Mouse (Mus musculus): ENCODE results near the gene Cdc42ep4. TPM values are rescaled to one million over a fixed set of nuclear protein-coding genes. Genes with fewer than 3 reads are reported as not detected.

Cdc42ep4 gene
- total and polyA plus RNA-seq, 3 experiments: 10.8 to 38.6 (median 22.8) TPM

GRCm38 (mm10) chr11:113762136-113762797, 10.6 kb upstream of the Cdc42ep4 start:
- H3K4me3 ChIP-seq (ENCODE audit: low read depth, low read length): no peak overlapping the region
- ATAC-seq (ENCODE audit: extremely low read depth, insufficient number of reproducible peaks, low FRiP score, poor library complexity, severe bottlenecking): no peak

GRCm38 (mm10) chr11:113761646-113762045, 10.0 kb upstream of the Cdc42ep4 start:
- H3K4me3 ChIP-seq (ENCODE audit: low read depth, low read length): no peak overlapping the region
- no peaks in the 10 kb centered on the region for H3K27me3 ChIP-seq (ENCODE audit: insufficient read depth, low read length)
- H3K9me3 ChIP-seq (replicated peaks): no peaks in the 10 kb centered on the region
- DNase-seq (ENCODE audit: low spot score): no peak
- H3K4me1 ChIP-seq (ENCODE audit: insufficient read depth, low read depth, low read length): peaks cover 29% of the 10 kb centered on the region
- no peak for ATAC-seq (ENCODE audit: extremely low read depth, insufficient number of reproducible peaks, low FRiP score, poor library complexity, severe bottlenecking)
- H3K36me3 ChIP-seq (replicated peaks): no peaks in the 10 kb centered on the region
- TF ChIP-seq CTCF (IDR thresholded peaks at IDR 0.05; ENCODE audit: low read depth, low read length) (no peak), GATA1 (IDR thresholded peaks at IDR 0.05; ENCODE audit: borderline replicate concordance, low read length) (no peak), GATA2 (IDR thresholded peaks at IDR 0.05; ENCODE audit: borderline replicate concordance, low read depth, low read length) (no peak), TAL1 (conservative IDR thresholded peaks at IDR 0.05; ENCODE audit: low read depth, low read length) (no peak), POLR2AphosphoS5 (IDR thresholded peaks at IDR 0.05; ENCODE audit: insufficient replicate concordance, low read depth, low read length) (no peak)

More at GRCm38 (mm10) chr11:113762136-113762797, 10.6 kb upstream of the Cdc42ep4 start:
- H3K9me3 ChIP-seq (replicated peaks): no peaks in the 10 kb centered on the region
- TF ChIP-seq POLR2AphosphoS5 (IDR thresholded peaks at IDR 0.05; ENCODE audit: insufficient replicate concordance, low read depth, low read length) (no peak), TAL1 (conservative IDR thresholded peaks at IDR 0.05; ENCODE audit: low read depth, low read length) (no peak), GATA2 (IDR thresholded peaks at IDR 0.05; ENCODE audit: borderline replicate concordance, low read depth, low read length) (no peak), GATA1 (IDR thresholded peaks at IDR 0.05; ENCODE audit: borderline replicate concordance, low read length) (no peak), CTCF (IDR thresholded peaks at IDR 0.05; ENCODE audit: low read depth, low read length) (no peak)
- H3K4me1 ChIP-seq (ENCODE audit: insufficient read depth, low read depth, low read length): peaks cover 35% of the 10 kb centered on the region
- H3K27me3 ChIP-seq (ENCODE audit: insufficient read depth, low read length): peaks cover under 1% of the 10 kb centered on the region; the same call in 1 of the 2 replicates
- no peak for DNase-seq (ENCODE audit: low spot score)
- H3K36me3 ChIP-seq (replicated peaks): no peaks in the 10 kb centered on the region

- Histone ChIP-seq H3K4me3 (ENCODE audit: low read depth, low read length) (no peak overlapping the region), H3K36me3 (replicated peaks) (no peaks in the 10 kb centered on the region), H3K9me3 (replicated peaks) (no peaks in the 10 kb centered on the region), H3K27me3 (ENCODE audit: insufficient read depth, low read length) (no peaks in the 10 kb centered on the region), H3K4me1 (ENCODE audit: insufficient read depth, low read depth, low read length) (peaks cover 22% of the 10 kb centered on the region)
- TF ChIP-seq CTCF (IDR thresholded peaks at IDR 0.05; ENCODE audit: low read depth, low read length) (no peak), GATA1 (IDR thresholded peaks at IDR 0.05; ENCODE audit: borderline replicate concordance, low read length) (no peak), POLR2AphosphoS5 (IDR thresholded peaks at IDR 0.05; ENCODE audit: insufficient replicate concordance, low read depth, low read length) (no peak)
- no peak for DNase-seq (ENCODE audit: low spot score)
- no peak for ATAC-seq (ENCODE audit: extremely low read depth, insufficient number of reproducible peaks, low FRiP score, poor library complexity, severe bottlenecking)
Measured at GRCm38 (mm10) chr11:113760476-113760875, 8.8 kb upstream of the Cdc42ep4 start.

- Histone ChIP-seq H3K9me3 (replicated peaks) (no peaks in the 10 kb centered on the region), H3K36me3 (replicated peaks) (peaks cover 2% of the 10 kb centered on the region), H3K4me3 (ENCODE audit: low read depth, low read length) (no peak overlapping the region), H3K4me1 (ENCODE audit: insufficient read depth, low read depth, low read length) (peaks cover 13% of the 10 kb centered on the region), H3K27me3 (ENCODE audit: insufficient read depth, low read length) (no peaks in the 10 kb centered on the region)
- TF ChIP-seq CTCF (IDR thresholded peaks at IDR 0.05; ENCODE audit: low read depth, low read length) (no peak), TAL1 (conservative IDR thresholded peaks at IDR 0.05; ENCODE audit: low read depth, low read length) (no peak), GATA2 (IDR thresholded peaks at IDR 0.05; ENCODE audit: borderline replicate concordance, low read depth, low read length) (no peak), GATA1 (IDR thresholded peaks at IDR 0.05; ENCODE audit: borderline replicate concordance, low read length) (no peak), POLR2AphosphoS5 (IDR thresholded peaks at IDR 0.05; ENCODE audit: insufficient replicate concordance, low read depth, low read length) (no peak)
- ATAC-seq (ENCODE audit: extremely low read depth, insufficient number of reproducible peaks, low FRiP score, poor library complexity, severe bottlenecking) (no peak), DNase-seq (ENCODE audit: low spot score) (no peak)
Measured at GRCm38 (mm10) chr11:113758851-113759250, 7.2 kb upstream of the Cdc42ep4 start.

- DNase-seq (ENCODE audit: low spot score) (no peak), ATAC-seq (ENCODE audit: extremely low read depth, insufficient number of reproducible peaks, low FRiP score, poor library complexity, severe bottlenecking) (no peak)
- Histone ChIP-seq H3K9me3 (replicated peaks) (no peaks in the 10 kb centered on the region), H3K4me1 (ENCODE audit: insufficient read depth, low read depth, low read length) (peaks cover 9% of the 10 kb centered on the region), H3K27me3 (ENCODE audit: insufficient read depth, low read length) (no peaks in the 10 kb centered on the region), H3K36me3 (replicated peaks) (peaks cover 2% of the 10 kb centered on the region), H3K4me3 (ENCODE audit: low read depth, low read length) (no peak overlapping the region)
- TF ChIP-seq TAL1 (conservative IDR thresholded peaks at IDR 0.05; ENCODE audit: low read depth, low read length): no peak
- no peak for TF ChIP-seq GATA2 (IDR thresholded peaks at IDR 0.05; ENCODE audit: borderline replicate concordance, low read depth, low read length)
- TF ChIP-seq CTCF (IDR thresholded peaks at IDR 0.05; ENCODE audit: low read depth, low read length): no peak
- TF ChIP-seq POLR2AphosphoS5 (IDR thresholded peaks at IDR 0.05; ENCODE audit: insufficient replicate concordance, low read depth, low read length): no peak
- no peak for TF ChIP-seq GATA1 (IDR thresholded peaks at IDR 0.05; ENCODE audit: borderline replicate concordance, low read length)
Measured at GRCm38 (mm10) chr11:113756578-113756977, 4.9 kb upstream of the Cdc42ep4 start.

GRCm38 (mm10) chr11:113755878-113756277, 4.2 kb upstream of the Cdc42ep4 start:
- ATAC-seq (ENCODE audit: extremely low read depth, insufficient number of reproducible peaks, low FRiP score, poor library complexity, severe bottlenecking) (no peak), DNase-seq (ENCODE audit: low spot score) (no peak)
- no peaks in the 10 kb centered on the region for H3K9me3 ChIP-seq (replicated peaks)
- H3K36me3 ChIP-seq (replicated peaks): peaks cover 2% of the 10 kb centered on the region
- no peak for TF ChIP-seq POLR2AphosphoS5 (IDR thresholded peaks at IDR 0.05; ENCODE audit: insufficient replicate concordance, low read depth, low read length)
- TF ChIP-seq CTCF (IDR thresholded peaks at IDR 0.05; ENCODE audit: low read depth, low read length): no peak
- no peak for TF ChIP-seq GATA1 (IDR thresholded peaks at IDR 0.05; ENCODE audit: borderline replicate concordance, low read length)
- TF ChIP-seq TAL1 (conservative IDR thresholded peaks at IDR 0.05; ENCODE audit: low read depth, low read length): no peak
- TF ChIP-seq GATA2 (IDR thresholded peaks at IDR 0.05; ENCODE audit: borderline replicate concordance, low read depth, low read length): no peak
- no peak overlapping the region for H3K4me3 ChIP-seq (ENCODE audit: low read depth, low read length)
- no peaks in the 10 kb centered on the region for H3K27me3 ChIP-seq (ENCODE audit: insufficient read depth, low read length)
- peaks cover 9% of the 10 kb centered on the region for H3K4me1 ChIP-seq (ENCODE audit: insufficient read depth, low read depth, low read length)
